Mouse (Mus musculus) urinary bladder, postnatal 25 days (tissue): Measurements from ENCODE around the gene Psmc3ip.

Source experiments
- DNase-seq: peaks from one replicate; pipeline ENCODE4 v3.0.0; 2022; ENCODE audit warnings: low spot score

The Psmc3ip gene

DNA sequence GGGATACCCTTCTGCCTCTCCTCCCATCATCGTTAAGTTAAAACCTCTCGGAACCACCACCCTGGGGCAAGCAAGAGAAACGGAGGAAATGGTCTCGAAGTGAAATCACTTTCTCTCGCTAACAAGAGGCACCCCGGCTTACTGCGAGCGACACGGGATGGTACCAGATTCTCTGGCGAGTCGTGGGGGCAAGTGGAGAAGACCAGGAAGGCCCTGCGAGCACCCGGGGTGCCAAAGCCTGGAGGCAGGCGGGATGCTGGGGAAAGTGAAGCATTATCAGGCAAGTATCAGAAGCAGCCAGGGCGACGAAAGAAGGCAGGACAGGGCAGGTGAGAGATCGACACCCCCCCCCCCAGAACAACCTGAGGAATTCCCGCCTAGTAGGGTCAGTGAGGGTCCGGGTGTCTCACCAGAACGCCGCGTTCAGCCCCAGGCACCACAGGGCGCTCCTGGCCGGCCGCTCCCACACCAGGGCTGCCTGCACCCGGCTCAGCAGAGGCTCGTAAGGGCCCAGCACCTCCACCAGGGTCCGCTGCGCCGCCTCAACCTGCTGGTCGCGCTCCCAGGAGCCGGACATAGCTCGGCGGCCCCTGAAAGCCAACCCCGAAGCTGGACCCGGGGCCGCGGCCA, 24.0 kb upstream of the Psmc3ip start:
- no peak for DNase-seq

DNA sequence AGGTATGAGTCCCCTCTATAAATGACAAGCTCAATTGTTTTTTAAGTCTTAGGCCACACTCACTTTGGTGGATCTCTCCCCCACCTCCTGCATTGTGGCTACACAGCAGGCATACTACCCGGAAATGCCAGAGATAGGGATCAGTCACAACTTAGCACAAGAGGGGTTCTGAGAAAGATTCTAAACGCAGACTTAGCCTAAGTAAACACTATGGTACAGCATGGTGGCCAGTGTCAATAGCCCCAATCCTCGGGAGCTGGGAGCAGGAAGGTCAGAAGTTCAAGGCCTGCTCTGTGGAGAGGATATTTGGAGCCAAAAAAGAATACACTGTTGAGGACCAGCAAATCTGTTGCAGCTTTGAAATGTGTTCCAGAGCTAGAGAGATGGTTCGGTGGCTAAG, 22.9 kb upstream of the Psmc3ip start:
- DNase-seq: no peak

DNA sequence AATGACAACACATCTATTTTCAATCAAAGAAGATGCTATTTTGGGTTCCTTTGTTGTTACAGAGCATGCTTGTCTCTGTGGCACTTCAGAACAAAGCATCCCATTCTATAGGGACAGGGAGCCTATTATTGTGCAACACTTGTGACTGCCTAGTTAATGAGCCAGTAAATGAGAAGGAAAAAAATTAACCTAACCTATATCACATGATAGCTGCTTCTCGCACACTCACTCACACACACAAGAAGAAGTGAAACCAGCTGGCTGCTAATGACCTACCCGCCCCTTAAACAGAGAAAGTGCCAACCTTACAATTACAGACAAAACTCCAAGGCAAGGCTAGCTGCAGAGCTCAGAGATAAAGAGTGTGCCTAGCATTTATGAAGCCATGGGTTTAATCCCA, 20.3 kb upstream of the Psmc3ip start:
- DNase-seq: no peak

DNA sequence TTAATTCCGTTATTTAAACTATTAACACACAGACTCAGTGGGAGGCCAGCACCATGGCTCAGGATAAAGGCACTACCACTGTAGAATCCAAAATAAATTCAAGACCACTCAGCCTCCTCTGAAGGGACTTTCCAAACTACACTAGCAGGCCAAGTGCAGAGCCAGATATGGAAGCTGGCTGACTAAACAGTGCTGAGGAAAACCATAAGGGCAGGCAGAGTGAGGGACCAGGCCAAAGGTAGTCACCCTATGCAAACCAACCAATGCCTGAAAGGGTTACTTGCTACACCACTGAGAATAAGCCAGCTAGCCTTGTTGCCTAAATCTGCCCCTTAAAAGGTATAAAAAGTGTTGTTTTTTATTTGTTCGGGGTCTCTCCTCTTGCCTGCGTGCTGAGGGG, 16.9 kb upstream of the Psmc3ip start:
- DNase-seq: no peak

DNA sequence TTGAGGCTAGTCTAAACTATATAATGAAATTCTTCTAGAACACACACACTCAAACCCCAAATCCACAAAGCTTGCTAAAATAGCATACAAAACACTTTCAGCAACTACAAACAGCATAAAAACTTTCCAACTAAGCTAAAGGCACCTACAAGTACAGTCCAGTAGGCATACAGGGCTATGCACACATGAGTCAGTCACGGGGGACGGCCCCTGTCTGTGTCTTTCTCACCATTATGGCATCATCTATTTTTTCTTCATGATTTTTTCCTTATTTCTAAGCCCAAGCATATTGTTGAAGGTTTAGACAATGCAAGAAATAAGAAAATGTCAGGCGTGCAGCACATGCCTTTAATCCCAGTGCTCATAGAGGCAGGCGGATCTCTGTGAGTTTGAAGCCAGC, 15.9 kb upstream of the Psmc3ip start:
- no peak for DNase-seq

DNA sequence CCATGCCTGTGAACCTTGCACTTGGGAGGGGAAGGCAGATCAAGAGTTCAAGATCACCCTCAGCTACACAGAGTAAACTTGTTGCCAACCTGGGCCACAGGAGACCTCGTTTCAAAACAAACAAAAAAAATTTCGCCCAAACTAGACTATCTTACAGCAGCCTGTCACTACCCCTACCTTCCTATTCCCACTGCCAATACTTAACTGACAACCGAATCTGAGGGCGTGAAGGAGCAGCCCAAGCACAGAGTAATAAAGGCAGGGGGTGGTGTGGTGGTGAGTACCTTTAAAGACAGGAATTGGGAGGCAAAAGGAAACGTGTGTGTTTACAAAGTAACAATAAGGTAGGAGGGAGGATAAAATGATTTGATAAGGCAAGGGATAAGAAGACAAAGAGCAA, 15.5 kb upstream of the Psmc3ip start:
- no peak for DNase-seq

DNA sequence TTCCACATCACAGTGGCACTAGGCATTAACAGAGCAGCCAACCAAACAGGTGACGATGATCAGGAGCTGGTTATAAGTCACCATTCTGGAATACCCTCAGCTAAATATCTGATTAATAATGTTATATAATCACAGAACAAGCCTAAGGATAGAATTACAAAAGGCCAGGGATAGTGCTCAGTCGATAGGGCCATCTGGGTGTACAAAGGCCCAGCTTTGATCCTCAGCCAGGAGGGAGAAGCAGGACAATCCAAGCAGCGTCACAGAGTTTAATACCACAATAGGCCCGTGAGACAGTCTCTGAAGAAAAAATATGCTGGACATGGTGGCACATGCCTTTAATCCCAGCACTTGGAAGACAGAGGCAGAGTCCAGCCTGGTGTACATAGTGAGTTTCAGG, 14.1 kb upstream of the Psmc3ip start:
- DNase-seq: no peak

DNA sequence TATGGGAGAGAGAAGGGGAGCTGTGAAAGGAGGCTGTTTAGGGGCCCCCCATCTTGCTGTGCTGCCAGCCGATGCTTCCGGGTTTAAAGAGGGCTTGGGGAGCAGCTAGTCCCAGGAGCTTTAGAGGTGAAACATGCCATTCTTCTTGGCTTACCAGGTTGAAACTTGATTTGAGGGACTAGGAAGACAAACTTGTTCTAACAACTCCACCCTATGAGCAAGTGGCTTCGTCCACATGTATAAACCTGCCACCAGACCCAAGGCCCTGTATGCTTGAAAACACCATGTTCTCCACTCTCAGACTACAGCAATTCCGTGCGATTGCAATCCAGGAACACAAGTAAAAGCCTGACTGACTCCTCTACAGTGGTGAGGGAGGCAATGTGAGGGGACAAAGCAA, 7.8 kb upstream of the Psmc3ip start:
- no peak for DNase-seq

DNA sequence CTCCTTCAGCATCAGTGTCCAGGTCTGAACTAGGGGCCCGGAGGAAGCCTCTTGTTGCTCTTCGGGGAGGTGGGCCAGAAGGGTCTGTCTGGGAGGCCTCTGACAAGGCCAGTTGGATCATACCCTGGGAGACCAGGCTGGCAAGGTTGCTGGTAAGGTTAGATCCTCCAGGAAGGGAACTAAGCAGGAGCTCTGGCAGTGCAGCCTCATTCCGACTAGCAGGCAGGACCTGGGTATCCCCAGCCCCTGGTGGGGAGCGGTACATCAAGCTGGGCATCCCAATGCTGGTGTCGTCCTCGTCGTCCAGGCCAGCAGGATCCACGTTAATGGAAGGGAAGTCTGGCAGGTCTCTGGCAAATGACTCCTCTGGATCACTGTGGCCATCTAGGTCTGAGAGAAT, 3.0 kb upstream of the Psmc3ip start:
- no peak for DNase-seq

DNA sequence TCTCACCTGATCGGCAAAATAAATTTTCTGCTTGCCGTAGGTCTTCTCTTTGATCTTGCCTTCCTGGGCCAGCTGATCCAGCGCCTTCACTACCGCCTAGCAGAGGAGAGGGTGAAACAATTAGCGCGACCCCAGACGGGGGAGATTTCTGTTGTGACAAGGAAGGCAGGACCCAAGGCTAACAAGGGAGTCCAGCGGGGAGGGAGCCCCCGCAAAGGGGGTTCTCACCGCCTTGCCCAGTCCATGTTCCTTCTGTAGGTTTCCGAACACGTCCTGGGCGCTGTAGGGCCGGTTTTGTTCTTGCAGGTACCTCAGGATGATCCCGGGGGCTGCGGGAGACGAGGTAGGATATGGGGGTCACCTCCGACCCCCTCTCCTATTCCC, 314 bp downstream of the Psmc3ip start:
- DNase-seq: no peak

DNA sequence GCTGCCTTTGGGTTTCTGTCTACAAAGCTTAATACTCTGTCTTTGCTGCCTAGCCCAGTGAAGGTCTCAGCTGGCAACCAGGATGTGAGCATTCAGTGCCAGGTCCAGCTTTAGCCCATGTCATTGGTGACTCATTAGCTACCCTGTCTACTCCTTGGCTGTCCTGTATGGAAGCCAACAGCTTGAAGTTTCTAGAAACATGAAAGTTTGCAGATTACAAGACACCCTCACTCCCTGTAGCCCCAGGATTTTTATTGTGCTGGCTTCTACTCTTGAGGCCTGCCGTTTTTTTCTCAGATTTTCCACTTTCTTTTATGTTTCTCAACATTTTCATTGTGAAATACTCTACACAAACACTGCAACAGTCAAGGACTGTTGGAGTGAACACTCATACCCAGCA, 5.3 kb downstream of the Psmc3ip start:
- DNase-seq: no peak

DNA sequence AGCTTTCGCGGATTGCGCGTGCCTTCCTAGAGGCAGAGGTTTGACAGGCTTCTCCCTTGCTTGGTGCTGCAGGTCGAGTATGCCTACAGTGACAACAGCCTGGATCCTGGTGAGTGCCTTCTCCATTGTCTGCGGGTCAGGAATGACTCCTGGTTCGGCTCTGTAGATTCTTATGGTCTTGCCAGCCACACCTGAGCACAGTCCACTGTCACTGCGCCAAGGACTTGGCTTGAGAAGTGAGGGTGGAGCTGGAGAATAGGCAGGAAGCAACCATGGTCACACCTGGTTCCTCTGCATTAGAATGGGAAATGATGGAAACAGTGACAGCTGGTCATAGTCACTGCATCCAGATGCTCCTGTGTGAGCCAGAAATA, 7.6 kb downstream of the Psmc3ip start:
- DNase-seq: no peak

DNA sequence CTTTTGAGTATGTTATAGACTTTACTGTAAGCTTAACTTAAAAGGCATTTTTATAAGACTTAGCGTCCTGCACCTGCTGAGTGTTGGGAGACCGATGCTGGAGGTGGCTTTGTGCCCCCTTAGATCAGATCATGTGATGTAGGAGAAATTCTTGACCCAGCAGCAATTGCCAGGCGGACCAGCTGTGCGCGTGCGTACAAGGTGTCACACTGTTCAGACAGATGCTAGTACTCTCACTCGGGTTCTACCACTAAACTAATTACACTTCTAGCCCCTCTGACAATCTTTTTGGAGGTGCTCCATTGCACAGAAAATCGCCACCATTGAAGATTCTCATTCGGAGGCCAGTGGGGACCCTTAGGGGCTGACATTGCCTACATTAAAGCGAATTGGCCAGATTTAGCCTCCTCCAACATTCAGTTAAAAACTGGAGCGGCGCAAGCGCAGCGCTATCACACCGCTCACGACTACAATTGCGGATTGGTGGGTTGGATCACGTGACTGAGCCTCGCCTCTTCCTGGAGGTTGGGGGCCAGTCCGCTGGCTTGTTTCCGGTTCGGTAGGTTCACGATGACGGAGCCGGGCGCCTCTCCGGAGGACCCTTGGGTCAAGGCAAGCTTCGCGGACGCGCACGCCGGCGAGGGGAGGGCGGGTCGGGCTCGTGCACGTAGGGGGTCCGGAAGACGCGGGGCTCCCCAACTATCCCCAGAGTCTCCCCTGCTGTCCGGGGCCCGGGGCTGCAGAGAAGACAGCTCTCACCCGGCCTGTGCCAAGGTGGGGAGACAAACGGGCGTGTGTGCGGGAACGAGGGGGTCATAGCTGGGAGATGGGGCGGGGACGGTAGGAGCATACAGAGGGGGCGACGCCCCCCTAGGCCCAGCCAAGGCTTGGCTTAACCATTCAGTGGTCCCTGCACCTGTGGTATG, 8.2 kb downstream of the Psmc3ip start, which contains the start of gene Mlx:
Gene Mlx, plus strand, starts transcription at position 522 of the 926 bp plus-strand sequence.
- DNase-seq: peak; percentile 80

DNA sequence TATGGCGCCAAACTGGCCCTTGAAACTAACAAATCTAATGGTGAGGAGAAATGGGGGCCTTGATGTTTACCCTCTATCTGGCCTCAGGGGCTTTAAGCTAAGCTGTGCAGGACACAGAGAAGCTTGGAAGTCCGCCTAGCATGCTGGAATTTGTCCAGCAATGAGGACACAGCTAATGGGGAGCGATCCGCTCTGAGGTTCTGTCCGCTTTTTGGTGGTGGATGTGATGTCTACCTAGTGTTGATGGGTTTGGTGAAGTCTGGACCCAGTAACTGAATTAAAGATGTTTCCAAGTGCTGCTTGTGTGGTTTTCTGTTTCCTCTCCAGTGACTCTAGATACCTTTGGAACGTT, 8.9 kb downstream of the Psmc3ip start:
- no peak for DNase-seq

DNA sequence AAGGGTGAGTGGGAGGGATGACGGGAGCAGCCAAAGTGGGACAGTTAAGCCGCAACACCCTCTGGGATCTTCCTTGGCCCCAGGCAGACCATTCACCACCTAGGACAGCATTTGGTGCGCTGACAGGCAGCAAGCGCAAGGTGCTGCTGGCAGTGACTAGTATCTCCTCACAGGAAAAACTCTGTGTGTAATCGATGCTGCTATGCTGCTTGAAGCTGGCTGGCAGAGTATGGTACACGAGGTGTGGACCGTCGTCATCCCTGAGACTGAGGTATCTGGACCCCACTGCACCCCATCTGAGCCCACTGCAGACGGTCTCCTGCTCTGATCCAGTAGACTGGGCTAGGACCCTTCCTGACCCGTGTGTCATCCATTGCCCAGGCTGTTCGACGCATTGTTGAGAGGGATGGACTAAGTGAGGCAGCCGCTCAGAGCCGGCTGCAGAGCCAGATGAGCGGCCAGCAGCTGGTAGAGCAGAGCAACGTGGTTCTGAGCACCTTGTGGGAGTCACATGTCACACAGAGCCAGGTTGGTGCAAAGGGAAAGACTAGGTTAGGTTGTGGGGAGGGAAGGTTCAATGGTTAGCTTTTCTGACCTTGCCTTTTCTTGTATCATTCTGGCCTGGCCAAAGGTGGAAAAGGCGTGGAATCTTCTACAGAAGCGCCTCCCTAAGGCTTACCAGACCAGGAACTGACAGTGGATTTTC, 9.5 kb downstream of the Psmc3ip start:
- no peak for DNase-seq

DNA sequence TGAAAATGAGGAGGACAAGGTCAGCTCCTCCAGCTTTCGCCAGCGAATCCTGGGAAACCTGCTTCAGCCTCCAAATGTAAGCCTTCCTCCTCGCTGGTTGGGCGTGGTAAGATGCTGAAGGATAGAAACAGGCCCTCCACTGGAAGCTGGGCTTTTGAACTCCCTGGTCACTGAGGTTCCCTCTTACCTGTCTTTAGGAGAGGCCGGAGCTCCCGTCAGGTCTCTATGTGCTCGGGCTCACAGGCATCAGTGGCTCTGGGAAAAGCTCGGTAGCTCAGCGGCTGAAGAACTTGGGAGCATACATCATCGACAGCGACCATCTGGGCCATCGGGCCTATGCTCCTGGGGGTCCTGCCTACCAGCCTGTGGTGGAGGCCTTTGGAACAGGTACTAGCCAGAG, 10.4 kb downstream of the Psmc3ip start:
- DNase-seq: no peak

DNA sequence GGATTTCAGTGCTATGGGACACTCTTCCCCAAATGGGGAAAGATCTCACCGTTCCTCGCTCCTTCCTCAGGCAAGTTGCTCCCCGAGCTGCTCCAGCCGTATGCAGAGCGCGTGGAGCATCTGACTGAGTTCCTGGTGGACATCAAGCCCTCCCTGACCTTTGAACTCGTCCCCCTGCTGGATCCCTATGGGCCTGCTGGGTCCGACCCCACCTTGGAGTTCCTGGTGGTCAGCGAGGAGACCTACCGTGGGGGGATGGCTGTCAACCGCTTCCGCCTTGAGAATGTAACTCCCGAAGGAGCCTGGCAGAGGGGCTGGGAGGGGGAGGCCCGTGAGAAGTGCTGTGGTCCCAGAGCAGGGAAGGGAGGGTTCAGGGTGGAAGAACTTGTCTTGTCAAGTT, 11.0 kb downstream of the Psmc3ip start:
- no peak for DNase-seq

DNA sequence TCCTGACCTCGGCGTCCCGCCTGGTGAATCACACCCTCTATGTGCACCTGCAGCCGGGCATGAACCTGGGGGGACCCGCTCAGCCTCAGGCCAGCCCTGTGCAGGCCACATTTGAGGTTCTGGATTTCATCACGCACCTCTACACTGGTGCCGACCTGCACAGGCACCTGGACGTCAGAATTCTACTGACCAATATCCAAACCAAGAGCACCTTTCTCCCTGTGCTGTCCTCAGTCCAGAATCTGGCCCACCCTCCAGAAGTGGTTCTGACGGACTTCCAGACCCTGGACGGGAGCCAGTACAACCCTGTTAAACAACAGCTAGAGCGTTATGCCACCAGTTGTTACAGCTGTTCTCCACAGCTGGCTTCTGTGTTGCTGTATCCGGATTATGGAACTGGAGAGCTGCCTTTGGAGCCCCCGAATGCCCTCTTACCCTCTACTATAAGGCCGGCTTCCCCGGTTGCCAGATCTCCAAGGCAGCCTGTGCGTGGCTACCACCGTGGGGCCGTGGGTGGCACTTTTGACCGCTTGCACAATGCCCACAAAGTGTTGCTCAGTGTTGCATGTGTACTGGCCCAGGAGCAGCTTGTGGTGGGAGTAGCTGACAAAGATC, 12.0 kb downstream of the Psmc3ip start:
- no peak for DNase-seq

DNA sequence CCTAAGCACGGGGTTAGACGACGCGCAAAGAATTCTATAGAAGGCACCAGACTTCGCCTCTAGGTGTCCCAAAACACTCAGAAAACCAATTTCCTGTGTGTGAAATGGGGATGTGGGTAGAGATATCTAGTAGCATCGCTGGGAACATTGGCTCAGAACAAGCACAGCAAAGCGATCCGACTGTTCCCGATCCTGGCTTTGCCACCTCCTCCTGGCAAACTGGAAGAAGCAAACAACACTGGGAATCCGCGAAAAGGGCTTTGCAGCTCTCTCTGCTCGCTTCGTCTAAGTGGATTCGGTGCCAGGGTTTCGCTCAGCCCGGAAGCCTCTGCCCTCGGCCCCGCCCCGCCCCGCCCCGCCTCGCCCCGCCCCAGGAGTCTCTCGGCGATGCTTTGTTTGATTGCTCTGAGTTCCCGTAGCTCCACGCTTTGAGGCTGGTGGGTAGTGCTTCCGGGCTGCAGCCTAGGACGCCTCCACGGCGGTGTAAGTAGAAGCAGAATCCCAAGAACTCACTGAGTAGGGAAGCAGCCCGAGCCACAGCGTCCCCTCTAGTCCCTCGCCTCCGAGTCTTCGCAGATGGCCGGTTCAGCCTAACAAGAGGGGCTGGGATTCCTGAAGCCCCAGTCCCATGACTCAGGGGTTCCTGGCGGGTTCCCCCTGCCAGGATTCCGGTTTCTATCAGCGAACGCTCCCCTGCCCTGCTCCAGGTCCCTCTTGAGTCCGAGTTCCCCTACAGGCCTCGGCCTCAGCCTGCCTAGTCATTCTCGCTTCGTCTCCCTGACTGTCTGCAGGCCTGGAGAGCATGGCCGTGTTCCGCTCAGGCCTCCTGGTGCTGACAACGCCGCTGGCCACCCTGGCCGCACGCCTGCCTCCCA, 12.8 kb downstream of the Psmc3ip start, which contains the start of gene Coasy:
Gene Coasy, plus strand, starts transcription at position 358 of the 875 bp plus-strand sequence.
- DNase-seq: peak; percentile 67

DNA sequence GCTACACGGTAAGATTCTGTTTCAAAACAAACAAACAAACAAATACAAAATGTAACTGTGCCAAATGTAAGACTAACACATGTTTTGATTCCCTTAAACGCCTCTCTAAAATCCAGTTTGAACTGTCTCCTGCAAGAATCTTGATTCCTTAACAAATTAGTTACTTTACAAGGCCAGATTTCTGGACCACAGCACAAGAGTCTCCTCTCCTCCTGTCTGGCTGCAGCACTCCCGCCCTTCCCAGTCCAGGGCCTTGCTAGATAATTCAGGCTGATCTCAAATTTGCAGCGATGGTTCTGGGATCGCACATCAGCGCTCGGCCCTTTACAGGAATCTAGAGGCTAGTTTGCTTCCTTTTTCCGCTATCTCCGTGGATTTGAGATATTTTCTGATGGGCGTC, 13.6 kb downstream of the Psmc3ip start:
- DNase-seq: no peak

DNA sequence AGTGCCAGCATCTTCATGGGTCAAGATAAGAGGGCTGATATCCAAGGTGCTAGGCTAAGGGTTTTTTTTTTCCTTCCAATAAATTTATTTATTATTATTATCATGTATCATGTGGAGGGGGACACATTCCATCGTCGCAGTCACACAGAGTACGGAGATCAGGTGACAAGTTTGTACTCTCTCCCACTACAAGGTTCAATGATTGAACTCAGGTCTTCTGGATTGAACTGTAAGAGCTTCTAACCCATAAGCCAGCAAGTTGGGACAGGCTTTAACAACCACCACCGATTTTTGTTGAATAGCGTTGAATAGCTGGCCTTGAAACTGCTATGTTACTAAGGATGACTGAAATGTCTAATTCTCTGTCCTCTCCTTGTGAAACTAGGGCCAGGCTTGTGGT, 14.8 kb downstream of the Psmc3ip start:
- DNase-seq: no peak

DNA sequence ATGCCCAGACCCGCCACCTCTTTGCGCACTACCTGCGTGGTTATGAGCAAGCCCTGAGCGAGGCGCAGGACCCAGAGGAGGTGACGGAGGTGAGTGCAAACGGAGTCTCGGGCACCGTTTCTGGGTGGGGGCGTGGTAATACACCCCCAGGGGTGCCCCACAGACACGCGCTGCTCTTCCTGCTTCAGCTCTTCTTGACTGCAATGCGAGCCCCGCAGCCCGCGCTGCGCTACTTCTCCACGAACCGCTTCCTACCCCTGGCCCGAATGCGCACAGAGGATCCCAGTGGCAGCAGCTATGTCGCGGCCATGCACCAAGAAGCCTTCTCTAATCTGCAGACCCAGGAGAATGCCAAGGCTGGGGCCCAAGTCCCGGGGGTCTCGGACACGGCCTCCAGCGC, 15.5 kb downstream of the Psmc3ip start:
- no peak for DNase-seq
